Mouse (Mus musculus): ENCODE measurements around the gene Slc41a1. TPM values are rescaled to one million over a fixed set of nuclear protein-coding genes. Genes with fewer than 3 reads are reported as not detected.

The Slc41a1 gene
- total and polyA plus RNA-seq, 3 experiments, result 6.3 to 10.7 (median 8.8) TPM

DNA sequence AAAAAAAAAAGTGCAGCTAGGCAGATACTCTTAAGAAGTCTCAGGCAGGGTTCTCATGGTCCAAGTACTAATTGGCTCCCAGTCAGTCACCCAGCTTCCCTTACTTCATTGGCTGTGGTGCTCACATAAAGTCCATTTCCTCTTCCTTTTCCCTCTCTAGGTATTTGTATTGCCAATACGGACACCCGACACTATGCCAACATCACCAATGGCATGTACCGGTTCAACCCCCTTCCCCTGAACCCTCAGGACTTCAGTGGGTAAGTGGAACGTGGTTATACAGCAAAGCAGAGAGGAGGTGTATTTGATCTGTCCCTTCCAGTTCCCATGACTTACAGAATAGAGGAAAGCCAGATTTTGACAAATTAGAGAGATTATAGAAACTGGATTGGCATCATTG is 13.6 kb upstream of the Slc41a1 start:
- no peaks in the 10 kb centered on the region for H3K9me3 ChIP-seq (replicated peaks; ENCODE audit: low read length)
- dilution Hi-C loops (cut with MboI; ENCODE audit: extremely low pct_ligation_motif_present, extremely low pct_unique_long_range_greater_than_20kb, low sequenced_read_pairs) (no loop called here), in situ Hi-C loops (cut with MboI; ENCODE audit: low pct_ligation_motif_present, low pct_unique_long_range_greater_than_20kb, low sequenced_read_pairs) (no loop called here)
- DNase-seq (ENCODE audit: extremely low read depth), result no peak
- H3K9ac ChIP-seq (ENCODE audit: insufficient read depth, low read depth), result no peak overlapping the region
- no peaks in the 10 kb centered on the region for H3K79me2 ChIP-seq (replicated peaks; ENCODE audit: control insufficient read depth, extremely low read depth, insufficient read depth, poor library complexity, severe bottlenecking)
- H3K4me3 ChIP-seq (replicated peaks in 1 of 3; ENCODE audit: low read depth in 2 of 3, low read length in 2 of 3, poor library complexity in 1 of 3), result no peak overlapping the region
- peaks cover 0 to 5% of the 10 kb centered on the region in 2 experiments; a peak in 1 of 4 replicates for H3K4me1 ChIP-seq (ENCODE audit: control insufficient read depth in 1 of 2, insufficient read depth in 2 of 2)
- no peak overlapping the region for H3K4me2 ChIP-seq (ENCODE audit: insufficient read depth, low read depth, poor library complexity, severe bottlenecking)
- H3K36me3 ChIP-seq (replicated peaks in 1 of 2; ENCODE audit: control insufficient read depth in 1 of 2, insufficient read depth in 1 of 2, low read length in 1 of 2), result no peaks in the 10 kb centered on the region
- H3K27ac ChIP-seq (ENCODE audit: insufficient read depth, low read depth), result no peak overlapping the region
- TF ChIP-seq POLR2A (IDR thresholded peaks at IDR 0.05; ENCODE audit: low read depth, low read length), result no peak
- no peak for TF ChIP-seq RAD21 (IDR thresholded peaks at IDR 0.05; ENCODE audit: low read depth, low read length)
- no peak for TF ChIP-seq MEF2A (IDR thresholded peaks at IDR 0.05; ENCODE audit: borderline replicate concordance, low read depth, low read length)
- no peak for TF ChIP-seq GABPA (IDR thresholded peaks at IDR 0.05; ENCODE audit: insufficient replicate concordance, low read depth, low read length)
- TF ChIP-seq HCFC1 (IDR thresholded peaks at IDR 0.05; ENCODE audit: low read depth, low read length), result no peak
- no peak for TF ChIP-seq MAZ (IDR thresholded peaks at IDR 0.05; ENCODE audit: low read depth, low read length)
- no peak for TF ChIP-seq PAX5 (IDR thresholded peaks at IDR 0.05; ENCODE audit: low read length)
- TF ChIP-seq IRF4 (IDR thresholded peaks at IDR 0.05; ENCODE audit: low read depth, low read length), result no peak
- TF ChIP-seq SMC3 (IDR thresholded peaks at IDR 0.05; ENCODE audit: low read depth, low read length), result no peak
- no peak for TF ChIP-seq ZKSCAN1 (IDR thresholded peaks at IDR 0.05; ENCODE audit: borderline replicate concordance, low read depth, low read length)
- TF ChIP-seq ZC3H11A (IDR thresholded peaks at IDR 0.05; ENCODE audit: low read depth, low read length), result no peak
- no peak for TF ChIP-seq ZNF384 (IDR thresholded peaks at IDR 0.05; ENCODE audit: low read depth, low read length)
- no peak for TF ChIP-seq POLR2AphosphoS2 (IDR thresholded peaks at IDR 0.05; ENCODE audit: low read depth, low read length)
- TF ChIP-seq E2F4 (IDR thresholded peaks at IDR 0.05; ENCODE audit: insufficient replicate concordance, low read depth, low read length), result no peak
- TF ChIP-seq MAX (IDR thresholded peaks at IDR 0.05; ENCODE audit: low read length), result no peak
- TF ChIP-seq MYC (IDR thresholded peaks at IDR 0.05; ENCODE audit: low read depth, low read length), result no peak
- TF ChIP-seq KAT2A (IDR thresholded peaks at IDR 0.05; ENCODE audit: insufficient replicate concordance, low read length), result no peak
- TF ChIP-seq JUN (IDR thresholded peaks at IDR 0.05; ENCODE audit: insufficient read depth, low read depth, low read length), result no peak
- no peak for TF ChIP-seq ETS1 (conservative IDR thresholded peaks at IDR 0.05; ENCODE audit: low read depth, low read length)
- no peak for TF ChIP-seq BHLHE40 (IDR thresholded peaks at IDR 0.05; ENCODE audit: low read depth, low read length)
- peaks cover 13% of the 10 kb centered on the region for H3K27me3 ChIP-seq (replicated peaks)

DNA sequence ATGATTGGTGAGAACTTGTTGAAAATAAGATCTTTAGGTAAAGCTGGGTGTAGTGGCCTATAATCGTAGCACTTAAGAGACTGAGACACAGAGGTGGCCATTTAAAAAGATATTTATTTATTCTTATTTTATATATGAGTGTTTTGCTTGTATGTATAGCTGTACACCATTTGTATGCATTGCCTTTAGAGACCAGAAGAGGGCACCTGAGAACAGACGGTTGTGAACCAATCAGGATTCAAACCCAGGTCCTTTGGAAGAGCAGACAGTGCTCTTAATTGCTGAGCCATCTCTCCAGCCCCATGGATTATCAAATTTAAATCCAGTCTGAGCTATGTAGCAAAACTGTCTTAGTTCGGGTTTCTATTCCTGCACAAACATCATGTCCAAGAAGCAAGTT is 13.1 kb upstream of the Slc41a1 start:
- peaks cover 0 to 5% of the 10 kb centered on the region in 2 experiments; a peak in 1 of 4 replicates for H3K4me1 ChIP-seq (ENCODE audit: control insufficient read depth in 1 of 2, insufficient read depth in 2 of 2)
- no peak overlapping the region for H3K27ac ChIP-seq (ENCODE audit: insufficient read depth, low read depth)
- no peak overlapping the region for H3K4me2 ChIP-seq (ENCODE audit: insufficient read depth, low read depth, poor library complexity, severe bottlenecking)
- H3K9me3 ChIP-seq (replicated peaks; ENCODE audit: low read length), result peaks cover 3% of the 10 kb centered on the region
- peak; percentile 55 for TF ChIP-seq SMC3 (IDR thresholded peaks at IDR 0.05; ENCODE audit: low read depth, low read length)
- TF ChIP-seq CTCF (conservative IDR thresholded peaks at IDR 0.05 in 1 of 2, IDR thresholded peaks at IDR 0.05 in 1 of 2; ENCODE audit: low read depth in 2 of 2, low read length in 2 of 2), result peak in 1 of 2 experiments; percentile 53; a peak in 2 of 4 replicates
- TF ChIP-seq CHD1 (IDR thresholded peaks at IDR 0.05; ENCODE audit: low read depth, low read length), result no peak
- no peak for TF ChIP-seq JUND (conservative IDR thresholded peaks at IDR 0.05; ENCODE audit: low read depth, low read length)
- peak; percentile 37 for TF ChIP-seq RAD21 (IDR thresholded peaks at IDR 0.05; ENCODE audit: low read depth, low read length)
- H3K9ac ChIP-seq (ENCODE audit: insufficient read depth, low read depth), result no peak overlapping the region
- no peaks in the 10 kb centered on the region for H3K79me2 ChIP-seq (replicated peaks; ENCODE audit: control insufficient read depth, extremely low read depth, insufficient read depth, poor library complexity, severe bottlenecking)
- dilution Hi-C loops (cut with MboI; ENCODE audit: extremely low pct_ligation_motif_present, extremely low pct_unique_long_range_greater_than_20kb, low sequenced_read_pairs) (no loop called here), in situ Hi-C loops (cut with MboI; ENCODE audit: low pct_ligation_motif_present, low pct_unique_long_range_greater_than_20kb, low sequenced_read_pairs) (no loop called here)
- H3K27me3 ChIP-seq (replicated peaks), result peaks cover 13% of the 10 kb centered on the region
- no peak for DNase-seq (ENCODE audit: extremely low read depth)
- H3K36me3 ChIP-seq (replicated peaks in 1 of 2; ENCODE audit: control insufficient read depth in 1 of 2, insufficient read depth in 1 of 2, low read length in 1 of 2), result no peaks in the 10 kb centered on the region
- no peak overlapping the region for H3K4me3 ChIP-seq (replicated peaks in 1 of 3; ENCODE audit: low read depth in 2 of 3, low read length in 2 of 3, poor library complexity in 1 of 3)

All from CH12.LX (cell line).